Comparison of ENCODE assay signal across 46 mouse cellular contexts in genomic region chr5:111779776-111780485, GRCm38 (mm10). TPM values are rescaled to one million over a fixed set of nuclear protein-coding genes. Genes with fewer than 3 reads are reported as not detected.
"Had no signal": no experiment of that assay in that cellular context is flagged by ENCODE, and none has a peak within 500 bp of the region (broad histone marks: within the 10 kb centered on the region; RNA-seq: fewer than 3 reads in every experiment).

No protein-coding gene starts in this region.

- H3K36me3 ChIP-seq: limb, embryonic 10.5 days; limb, embryonic 12.5 days; limb, embryonic 13.5 days; limb, embryonic 15.5 days; liver, embryonic 12.5 days; liver, embryonic 13.5 days; liver, embryonic 15.5 days; lung, embryonic 15.5 days; midbrain, embryonic 10.5 days; midbrain, embryonic 12.5 days; midbrain, embryonic 13.5 days; neural tube, embryonic 12.5 days had no signal

- ATAC-seq: liver, embryonic 12.5 days; liver, postnatal 0 days; lung, postnatal 0 days; midbrain, embryonic 13.5 days; midbrain, embryonic 16.5 days had no signal

- DNase-seq: left cerebral cortex, postnatal 4 days; liver; liver, embryonic 13.5 days; liver, postnatal 0 days; lung, adult 18-20 months; lung, adult 2 months; lung, embryonic 14.5 days; lung, postnatal 10 days; lung, postnatal 14 days; lung, postnatal 36 days; lung, postnatal 4 days; midbrain, embryonic 14.5 days had no signal

- H3K9me3 ChIP-seq: limb, embryonic 10.5 days; limb, embryonic 12.5 days; limb, embryonic 13.5 days; limb, embryonic 15.5 days; liver, embryonic 12.5 days; liver, embryonic 13.5 days; liver, embryonic 15.5 days; lung, embryonic 15.5 days; megakaryocyte, embryonic 14.5 days; midbrain, embryonic 10.5 days; midbrain, embryonic 12.5 days; midbrain, embryonic 13.5 days; neural tube, embryonic 12.5 days had no signal

- H3K27me3 ChIP-seq: limb, embryonic 15.5 days; liver, embryonic 12.5 days; liver, embryonic 13.5 days; liver, embryonic 15.5 days; lung, embryonic 15.5 days; midbrain, embryonic 12.5 days; midbrain, embryonic 13.5 days; neural tube, embryonic 12.5 days had no signal

- H3K4me2 ChIP-seq: limb, embryonic 12.5 days; limb, embryonic 13.5 days; limb, embryonic 15.5 days; liver, embryonic 11.5 days; liver, embryonic 12.5 days; liver, embryonic 13.5 days; liver, embryonic 15.5 days; lung, embryonic 14.5 days; lung, embryonic 15.5 days; midbrain, embryonic 12.5 days; midbrain, embryonic 13.5 days; neural tube, embryonic 12.5 days had no signal

- H3K9ac ChIP-seq: limb, embryonic 12.5 days; limb, embryonic 13.5 days; limb, embryonic 15.5 days; liver, embryonic 12.5 days; liver, embryonic 13.5 days; liver, embryonic 14.5 days; liver, embryonic 15.5 days; liver, postnatal 0 days; lung, embryonic 14.5 days; lung, embryonic 15.5 days; midbrain, embryonic 12.5 days; midbrain, embryonic 13.5 days; neural tube, embryonic 12.5 days had no signal

- H3K4me1 ChIP-seq: limb, embryonic 12.5 days; limb, embryonic 13.5 days; limb, embryonic 15.5 days; liver, embryonic 12.5 days; liver, embryonic 13.5 days; liver, embryonic 15.5 days; lung, embryonic 15.5 days; megakaryocyte, embryonic 14.5 days; midbrain, embryonic 12.5 days; neural tube, embryonic 12.5 days had no signal

- H3K27ac ChIP-seq: left cerebral cortex, adult 2 months; limb, embryonic 10.5 days; limb, embryonic 12.5 days; limb, embryonic 13.5 days; limb, embryonic 15.5 days; liver, embryonic 12.5 days; liver, embryonic 13.5 days; liver, embryonic 14.5 days; liver, embryonic 15.5 days; lung, embryonic 15.5 days; macrophage; midbrain, embryonic 12.5 days; midbrain, embryonic 13.5 days; neural tube, embryonic 12.5 days had no signal

- H3K4me3 ChIP-seq: left cerebral cortex, adult 2 months; limb, embryonic 10.5 days; limb, embryonic 12.5 days; limb, embryonic 13.5 days; limb, embryonic 15.5 days; liver, embryonic 12.5 days; liver, embryonic 13.5 days; liver, embryonic 15.5 days; lung, embryonic 15.5 days; megakaryocyte, embryonic 14.5 days; midbrain, embryonic 10.5 days; midbrain, embryonic 12.5 days; midbrain, embryonic 13.5 days; neural tube, embryonic 12.5 days had no signal

RNA-seq across cellular contexts. Expression of gene Gm26897, which starts 46.2 kb away (rescaled TPM):
- total RNA-seq: left cerebral cortex, adult 2 months; left cerebral cortex, adult 8-10 months; left cerebral cortex, postnatal 10 days; left cerebral cortex, postnatal 14 days; left cerebral cortex, postnatal 25 days; left cerebral cortex, postnatal 36 days; left cerebral cortex, postnatal 4 days; liver, adult 2 months; megakaryocyte progenitor cell, adult 5-6 weeks; megakaryocyte, adult 5-6 weeks; megakaryocyte-erythroid progenitor cell, adult 5-6 weeks; midbrain, postnatal 0 days; monocyte, adult 5-6 weeks had no signal
- polyA plus RNA-seq: limb, embryonic 10.5 days; limb, embryonic 11.5 days; limb, embryonic 12.5 days; limb, embryonic 13.5 days; limb, embryonic 14.5 days; limb, embryonic 15.5 days; liver, adult 2 months; liver, embryonic 11.5 days; liver, embryonic 12.5 days; liver, embryonic 13.5 days; liver, embryonic 14.5 days; liver, embryonic 15.5 days; liver, embryonic 16.5 days; liver, postnatal 0 days; lung, adult 2 months; lung, embryonic 14.5 days; lung, embryonic 15.5 days; lung, embryonic 16.5 days; lung, postnatal 0 days; macrophage; midbrain, embryonic 10.5 days; midbrain, embryonic 12.5 days; midbrain, embryonic 13.5 days; midbrain, embryonic 14.5 days; midbrain, embryonic 16.5 days; midbrain, postnatal 0 days; neural tube, embryonic 11.5 days; neural tube, embryonic 12.5 days had no signal
